Mouse (Mus musculus) CD4-positive, CD25-positive, alpha-beta regulatory T cell (primary cell): ENCODE measurements around the gene Zfp61. TPM values are rescaled to one million over a fixed set of nuclear protein-coding genes. Genes with fewer than 3 reads are reported as not detected.

Experiments
- polyA plus RNA-seq: library from polyadenylated mRNA; unstranded; fragments of 100-300 nt; shearing (Covaris generic); gene quantifications from one replicate; pipeline ENCODE4 v1.2.1, GENCODE M21; 2017

The Zfp61 gene
- 20.5 TPM for polyA plus RNA-seq

GRCm38 (mm10) chr7:24300771-24301282, at the start of gene Zfp61:
TSS of gene Zfp61 (minus strand) at chr7:24301232.

GRCm38 (mm10) chr7:24348896-24349295, 47.9 kb upstream of the Zfp61 start, which contains the start of gene Lypd5:
TSS of gene Lypd5 (plus strand) at chr7:24349196.

GRCm38 (mm10) chr7:24333304-24333986, 32.4 kb upstream of the Zfp61 start, which contains the start of gene Tescl:
TSS of gene Tescl (minus strand) at chr7:24333936.

GRCm38 (mm10) chr7:24316567-24317092, 15.6 kb upstream of the Zfp61 start, which contains the start of gene Zfp94:
TSS of gene Zfp94 (minus strand) at chr7:24316666.

GRCm38 (mm10) chr7:24270288-24270672, 30.8 kb downstream of the Zfp61 start, which contains the start of gene Zfp93:
TSS of gene Zfp93 (plus strand) at chr7:24270420.

GRCm38 (mm10) chr7:24254633-24255474, 46.2 kb downstream of the Zfp61 start, which contains the start of gene Zfp108:
TSS of gene Zfp108 (plus strand) at chr7:24254794.

Other genes with a start within 250 kb of the Zfp61 start
- gene Vmn1r183, start 248.0 kb downstream of the Zfp61 start, polyA plus RNA-seq, result 0.07 TPM
- gene Zfp180, start 219.3 kb downstream of the Zfp61 start, polyA plus RNA-seq, result 31.0 TPM
- gene Zfp112, start 188.9 kb downstream of the Zfp61 start, polyA plus RNA-seq, result 1.5 TPM
- gene Zfp235, start 167.1 kb downstream of the Zfp61 start, polyA plus RNA-seq, result 14.4 TPM
- 0.77 TPM for gene Zfp114, start 126.2 kb downstream of the Zfp61 start, polyA plus RNA-seq
- gene Zfp111, start 89.8 kb downstream of the Zfp61 start, polyA plus RNA-seq, result 0.29 TPM
- gene Zfp109, start 63.7 kb downstream of the Zfp61 start, polyA plus RNA-seq, result 4.3 TPM
- gene Zfp108, start 46.4 kb downstream of the Zfp61 start, polyA plus RNA-seq, result 0.56 TPM
- 1.7 TPM for gene Zfp93, start 30.8 kb downstream of the Zfp61 start, polyA plus RNA-seq
- gene Zfp94, start 15.4 kb upstream of the Zfp61 start, polyA plus RNA-seq, result 12.3 TPM
- gene Tescl, start 32.7 kb upstream of the Zfp61 start, polyA plus RNA-seq, result not detected
- gene Lypd5, start 48.0 kb upstream of the Zfp61 start, polyA plus RNA-seq, result not detected
- 397 TPM for gene Kcnn4, start 69.0 kb upstream of the Zfp61 start, polyA plus RNA-seq
- 66.6 TPM for gene Smg9, start 98.4 kb upstream of the Zfp61 start, polyA plus RNA-seq
- gene Irgc1, start 151.1 kb upstream of the Zfp61 start, polyA plus RNA-seq, result 0.41 TPM
- gene Plaur, start 161.3 kb upstream of the Zfp61 start, polyA plus RNA-seq, result 1.7 TPM
- gene Cadm4, start 180.8 kb upstream of the Zfp61 start, polyA plus RNA-seq, result not detected
- gene Zfp428, start 205.8 kb upstream of the Zfp61 start, polyA plus RNA-seq, result 2.2 TPM
- gene AC161166.1, start 211.2 kb upstream of the Zfp61 start, polyA plus RNA-seq, result not detected
- gene Irgq, start 229.5 kb upstream of the Zfp61 start, polyA plus RNA-seq, result 4.8 TPM
- not detected for gene Pinlyp, start 244.9 kb upstream of the Zfp61 start, polyA plus RNA-seq
- 75.0 TPM for gene Xrcc1, start 245.1 kb upstream of the Zfp61 start, polyA plus RNA-seq